Comparison of ENCODE assay signal across 1 mouse cellular context in the genomic region with DNA sequence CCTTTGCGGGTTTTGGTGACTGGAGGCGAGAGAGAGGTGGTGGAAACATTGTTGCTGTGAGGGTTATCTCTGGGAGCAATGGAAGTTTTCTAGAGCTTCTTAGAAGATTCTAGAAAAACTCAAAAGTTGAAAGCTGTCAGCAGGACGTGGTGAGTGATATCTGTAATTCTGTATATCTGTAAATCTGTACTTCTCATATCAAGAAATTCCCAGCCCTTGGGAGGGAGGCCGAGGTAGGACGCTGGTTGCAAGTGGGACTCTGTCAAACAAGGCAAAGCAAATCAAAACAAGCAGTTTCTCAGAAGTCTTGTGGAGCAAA.
A peak's percentile ranks its signal among the peaks of the same experiment; 100 is the strongest.
TF ChIP-seq lines count a peak whose summit lies in the region.

No protein-coding gene starts in this region.

TF ChIP-seq in MEL, 35 proteins besides CTCF, POLR2A, EP300 and RAD21:
- TF ChIP-seq SMC3 (IDR thresholded peaks at IDR 0.05; ENCODE audit: low read depth, low read length) (no peak), ETS1 (IDR thresholded peaks at IDR 0.05; ENCODE audit: low read depth, low read length) (0 out of 2 replicates have a peak, but pooled peaks have one; percentile 20), GATA1 (IDR thresholded peaks at IDR 0.05; ENCODE audit: low read depth, low read length) (peak; percentile 57), RCOR1 (IDR thresholded peaks at IDR 0.05; ENCODE audit: low read depth, low read length) (peak; percentile 49; the same call in 1 of the 2 replicates), ZKSCAN1 (IDR thresholded peaks at IDR 0.05; ENCODE audit: low read depth, low read length) (no peak), TBP (IDR thresholded peaks at IDR 0.05; ENCODE audit: low read depth, low read length) (peak; percentile 42; the same call in 1 of the 2 replicates)
